Mouse (Mus musculus): ENCODE results near the gene Ube2j1.

DNA sequence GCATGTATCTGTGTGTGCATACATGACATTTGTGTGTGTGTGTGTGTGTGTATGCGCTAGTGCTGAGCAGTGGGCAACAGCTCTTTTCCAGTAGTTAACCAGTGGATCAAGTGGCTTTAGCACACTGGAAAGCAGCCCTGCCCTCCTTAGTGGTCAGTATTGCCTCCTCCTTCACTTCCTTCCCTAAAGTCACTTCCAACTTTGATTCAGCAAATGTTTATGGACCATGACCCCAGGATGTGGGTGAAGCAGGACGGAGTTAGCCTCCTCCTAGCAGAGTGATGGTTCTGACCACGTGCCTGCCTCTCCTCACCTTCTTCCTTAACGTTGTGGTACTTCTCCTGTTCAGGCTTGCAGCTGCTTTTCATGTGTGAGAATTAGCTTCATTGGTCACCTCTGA lies 8.6 kb downstream of the Ube2j1 start:
- TF ChIP-seq GATA1 (IDR thresholded peaks at IDR 0.05; ENCODE audit: low read length) (no peak), TAL1 (IDR thresholded peaks at IDR 0.05; ENCODE audit: low read length) (no peak)

All from erythroblast, embryonic 14.5 days (primary cell).